ENCODE assay signal across 13 mouse cellular contexts in genomic region chr2:168343705-168344104, GRCm38 (mm10).
DNase-seq lines count a peak whose midpoint lies in the region; ATAC-seq and TF ChIP-seq lines count a peak whose summit lies in the region.
"Had no signal": no experiment of that assay in that cellular context is flagged by ENCODE, and none has a peak within 500 bp of the region (broad histone marks: within the 10 kb centered on the region; RNA-seq: fewer than 3 reads in every experiment).

No protein-coding gene starts in this region.

- TF ChIP-seq CTCF in layer of hippocampus, adult 2 months (conservative IDR thresholded peaks at IDR 0.05), result no peak

- peaks cover 49% of the 10 kb centered on the region for H3K4me1 ChIP-seq in forebrain, embryonic 13.5 days
- peaks cover 4% of the 10 kb centered on the region; the same call in 1 of the 2 replicates for H3K4me1 ChIP-seq in neural tube, embryonic 14.5 days (ENCODE audit: control insufficient read depth, insufficient read depth, low read length)
- no peaks in the 10 kb centered on the region for H3K4me1 ChIP-seq in liver, embryonic 12.5 days

- H3K9me3 ChIP-seq in forebrain, embryonic 13.5 days (replicated peaks), result no peaks in the 10 kb centered on the region
- H3K9me3 ChIP-seq in neural tube, embryonic 14.5 days (ENCODE audit: control insufficient read depth, low read length), result no peaks in the 10 kb centered on the region
- H3K9me3 ChIP-seq in liver, embryonic 12.5 days (replicated peaks), result no peaks in the 10 kb centered on the region

- H3K27ac ChIP-seq in forebrain, embryonic 13.5 days, result peak overlapping the region; percentile 92
- H3K27ac ChIP-seq in layer of hippocampus, adult 2 months, result peak overlapping the region; percentile 76
- peak overlapping the region; percentile 50; the same call in 1 of the 2 replicates for H3K27ac ChIP-seq in neural tube, embryonic 14.5 days (ENCODE audit: low read depth, low read length)
- no peak overlapping the region for H3K27ac ChIP-seq in liver, embryonic 12.5 days
- H3K27ac ChIP-seq: macrophage had no signal

- WGBS in forebrain, embryonic 13.5 days, result 4% methylated on average over 7 of the region's 7 CpGs
- WGBS in neural tube, embryonic 14.5 days, result 8% methylated on average over 7 of the region's 7 CpGs
- WGBS in liver, embryonic 12.5 days (ENCODE audit: insufficient replicate concordance), result 34% methylated on average over 7 of the region's 7 CpGs

- ATAC-seq in forebrain, embryonic 13.5 days, result peak; percentile 94
- peak; percentile 86 for ATAC-seq in neural tube, embryonic 14.5 days (ENCODE audit: low read depth)
- ATAC-seq in frontal cortex, adult (ENCODE audit: low TSS enrichment), result no peak; the same call in 1 of the 2 replicates
- no peak for ATAC-seq in liver, embryonic 12.5 days

- no peaks in the 10 kb centered on the region for H3K36me3 ChIP-seq in forebrain, embryonic 13.5 days (ENCODE audit: poor library complexity, severe bottlenecking)
- H3K36me3 ChIP-seq in neural tube, embryonic 14.5 days (ENCODE audit: control insufficient read depth, insufficient read depth, low read length), result no peaks in the 10 kb centered on the region
- H3K36me3 ChIP-seq in liver, embryonic 12.5 days, result no peaks in the 10 kb centered on the region

- H3K4me3 ChIP-seq in forebrain, embryonic 13.5 days, result no peak overlapping the region
- no peak overlapping the region for H3K4me3 ChIP-seq in layer of hippocampus, adult 2 months
- no peak overlapping the region for H3K4me3 ChIP-seq in neural tube, embryonic 14.5 days (ENCODE audit: low read depth, low read length)
- H3K4me3 ChIP-seq in liver, embryonic 12.5 days, result no peak overlapping the region

- peaks cover 76% of the 10 kb centered on the region for H3K27me3 ChIP-seq in forebrain, embryonic 13.5 days
- no peaks in the 10 kb centered on the region for H3K27me3 ChIP-seq in neural tube, embryonic 14.5 days (ENCODE audit: control insufficient read depth, insufficient read depth, low read length)
- no peaks in the 10 kb centered on the region for H3K27me3 ChIP-seq in liver, embryonic 12.5 days (replicated peaks)

- peak; percentile 34 to 38 for DNase-seq in cerebellum, postnatal 14 days
- no peak for DNase-seq in cerebellum, adult 8-10 months
- DNase-seq in layer of hippocampus, adult 2 months (ENCODE audit: low spot score in 2 of 2), result peak; percentile 58 to 70
- no peak for DNase-seq in kidney, postnatal 4 days
- DNase-seq: gastrocnemius, postnatal 25 days; heart, postnatal 36 days; kidney, postnatal 14 days; liver had no signal

- no peak overlapping the region for H3K9ac ChIP-seq in forebrain, embryonic 13.5 days
- no peak overlapping the region for H3K9ac ChIP-seq in neural tube, embryonic 14.5 days (replicated peaks; ENCODE audit: low read depth, low read length)
- no peak overlapping the region for H3K9ac ChIP-seq in liver, embryonic 12.5 days

- peak overlapping the region; percentile 17; the same call in 1 of the 2 replicates for H3K4me2 ChIP-seq in forebrain, embryonic 13.5 days
- H3K4me2 ChIP-seq in neural tube, embryonic 14.5 days (ENCODE audit: low read depth, low read length), result no peak overlapping the region
- H3K4me2 ChIP-seq in liver, embryonic 12.5 days, result no peak overlapping the region

Comparison
In these comparisons a context has a peak if more than half of its experiments do, and no peak if none do; other contexts are left out.
1. DNase-seq: peak in cerebellum, postnatal 14 days (2 of 2) and layer of hippocampus, adult 2 months (2 of 2); none in cerebellum, adult 8-10 months (single experiment) and kidney, postnatal 4 days (0 of 2).
2. ATAC-seq: peak in forebrain, embryonic 13.5 days (single experiment) and neural tube, embryonic 14.5 days (single experiment); none in frontal cortex, adult (single experiment) and liver, embryonic 12.5 days (single experiment).